Mouse (Mus musculus) frontal cortex, adult (tissue): ENCODE data around the gene Zxdb.
A peak's percentile ranks its signal among the peaks of the same experiment; 100 is the strongest.
"Not testable (repeated sequence)": the region's sequence is repeated elsewhere in the genome, so short reads cannot be mapped to it uniquely, and the experiment has no call there.

Source experiments
- ATAC-seq: cut with Nextera tagmentation; 2 replicates; pipeline ENCODE4 v1.9.2; 2017; ENCODE audit warnings: mild to moderate bottlenecking, moderate library complexity, mixed read lengths; ENCODE audit not compliant: low TSS enrichment

The Zxdb gene

DNA sequence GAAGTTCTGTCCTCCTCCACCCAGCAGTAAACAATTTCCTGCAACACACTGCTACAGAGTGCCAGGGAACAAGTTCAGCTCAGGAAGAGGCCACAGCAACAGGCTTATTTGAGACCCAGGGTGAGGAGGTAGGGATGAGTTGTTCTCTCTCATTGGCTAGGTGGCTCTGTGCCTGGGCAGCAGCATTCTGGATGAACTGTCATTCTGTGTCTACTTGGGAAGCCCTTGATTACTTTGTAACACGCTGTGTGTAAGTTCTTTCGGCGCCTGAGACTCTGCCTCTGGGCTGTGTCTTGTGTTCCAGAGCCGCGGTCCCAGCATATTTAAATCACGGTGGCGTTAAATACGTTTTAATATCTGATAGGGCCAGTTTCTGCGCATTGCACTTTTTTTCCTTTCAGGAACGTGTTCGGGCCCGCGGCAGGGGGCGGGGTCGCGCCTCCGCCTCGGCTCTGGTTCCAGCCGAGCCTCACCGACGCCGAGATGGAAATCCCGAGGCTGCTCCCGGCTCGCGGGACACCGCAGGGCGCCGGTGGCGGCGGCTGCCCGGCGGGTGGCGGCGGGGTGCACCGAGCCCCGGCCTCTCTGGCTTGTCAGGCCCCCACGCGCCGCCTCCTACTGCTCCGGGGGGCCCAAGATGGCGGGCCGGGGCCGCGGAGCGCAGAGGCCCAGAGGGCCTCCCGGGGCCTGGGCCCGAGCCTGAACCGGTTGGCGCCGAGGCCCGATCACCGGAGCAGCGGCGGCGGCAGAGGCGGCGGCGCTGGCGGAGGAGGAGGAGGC, at the start of gene Zxdb:
Gene Zxdb, plus strand, starts transcription at position 378 of the 780 bp plus-strand sequence.
- peak; percentile 71 for ATAC-seq

DNA sequence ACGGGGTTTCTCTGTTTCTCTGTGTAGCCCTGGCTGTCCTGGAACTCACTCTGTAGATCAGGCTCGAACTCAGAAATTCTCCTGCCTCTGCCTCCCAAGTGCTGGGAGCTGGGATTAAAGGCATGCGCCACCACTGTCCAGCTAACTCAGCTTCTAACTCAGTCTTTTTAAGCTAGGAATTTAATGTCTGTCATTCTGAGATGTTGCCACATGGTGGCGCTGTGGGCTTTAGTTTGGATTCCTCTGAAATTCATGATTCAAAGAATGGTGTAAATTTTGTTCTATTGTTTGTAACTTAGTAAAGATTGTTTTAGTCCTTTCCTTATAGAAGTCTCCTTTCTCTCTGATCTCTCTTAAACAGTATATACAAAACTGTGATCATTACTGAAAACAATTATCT, 49.4 kb upstream of the Zxdb start:
- ATAC-seq, result no peak

DNA sequence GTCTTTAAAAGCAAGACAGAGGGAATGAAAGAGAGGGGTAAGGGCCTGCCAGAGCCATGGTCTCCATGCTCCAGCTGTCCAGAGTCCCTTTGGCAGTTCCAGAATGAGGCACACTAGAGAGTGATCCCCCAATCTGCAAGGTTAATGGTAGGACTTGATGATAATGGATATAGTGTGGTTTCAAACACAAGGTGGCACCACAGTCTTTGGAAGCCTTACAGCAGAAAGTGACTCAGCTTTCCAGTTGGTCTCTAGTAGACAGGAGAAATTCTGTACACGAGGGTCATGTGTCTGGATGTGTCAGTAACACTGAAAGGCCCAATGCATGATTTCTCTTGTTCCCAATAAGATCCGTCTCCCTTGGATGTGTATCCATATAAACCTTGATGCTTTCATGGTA, 42.8 kb upstream of the Zxdb start:
- ATAC-seq, result not testable (repeated sequence)

DNA sequence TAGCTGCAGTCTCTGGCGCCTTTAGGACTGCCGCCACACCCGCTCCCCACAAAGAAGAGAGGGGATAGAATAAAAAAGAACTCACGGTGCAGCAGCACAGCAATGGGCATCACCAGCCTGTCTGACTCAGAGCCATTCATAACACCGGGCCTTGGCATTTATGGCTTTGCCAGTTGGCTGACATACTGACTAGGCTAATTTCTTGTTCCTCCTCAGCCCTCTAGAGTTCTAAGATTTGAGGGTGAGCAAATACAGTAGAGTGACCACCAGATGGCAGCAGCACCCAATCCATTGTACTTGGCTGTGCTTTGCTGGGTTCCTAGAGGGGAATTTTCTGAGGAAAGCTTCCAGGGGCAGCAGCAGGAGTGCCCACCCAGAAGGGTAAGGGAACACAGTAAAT, 34.8 kb upstream of the Zxdb start:
- ATAC-seq, result peak; percentile 91

DNA sequence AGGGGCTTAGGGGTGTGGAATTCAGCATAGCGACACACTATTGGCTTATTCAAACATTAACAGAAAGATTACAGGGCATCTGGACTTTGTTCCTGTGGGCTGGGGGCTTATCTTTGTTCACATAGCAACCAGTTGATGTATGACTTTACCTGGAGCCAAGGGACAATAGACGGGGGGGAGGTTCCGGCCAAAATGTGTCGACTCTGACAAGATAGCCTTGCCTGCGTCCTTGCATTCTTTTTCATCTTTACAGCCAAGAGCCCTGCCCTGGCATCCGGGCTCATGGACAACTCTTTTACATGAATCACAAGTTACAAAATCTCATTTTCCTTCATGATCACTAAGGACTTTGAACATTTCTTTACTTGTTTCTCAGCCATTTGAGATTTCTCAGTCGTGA, 17.7 kb upstream of the Zxdb start:
- not testable (repeated sequence) for ATAC-seq

DNA sequence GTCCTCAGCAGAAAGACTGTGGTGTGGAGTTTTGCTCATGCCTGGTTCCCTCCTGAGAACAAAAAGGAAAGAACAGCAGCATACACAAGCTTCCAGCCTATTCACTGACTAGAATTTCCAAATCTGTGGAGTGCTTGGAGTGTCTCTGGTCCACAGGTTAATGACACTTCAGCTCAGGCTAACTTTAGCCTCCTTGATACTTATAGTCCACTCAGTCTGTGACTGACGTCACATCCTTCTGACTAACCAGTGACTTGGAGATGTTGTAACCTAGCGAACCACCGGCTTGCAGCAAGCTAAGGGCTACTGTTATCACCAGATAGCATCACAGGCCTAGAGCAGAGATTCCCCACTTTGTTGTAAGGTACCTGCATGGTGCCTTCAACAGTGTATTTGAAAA, 14.6 kb upstream of the Zxdb start:
- not testable (repeated sequence) for ATAC-seq

DNA sequence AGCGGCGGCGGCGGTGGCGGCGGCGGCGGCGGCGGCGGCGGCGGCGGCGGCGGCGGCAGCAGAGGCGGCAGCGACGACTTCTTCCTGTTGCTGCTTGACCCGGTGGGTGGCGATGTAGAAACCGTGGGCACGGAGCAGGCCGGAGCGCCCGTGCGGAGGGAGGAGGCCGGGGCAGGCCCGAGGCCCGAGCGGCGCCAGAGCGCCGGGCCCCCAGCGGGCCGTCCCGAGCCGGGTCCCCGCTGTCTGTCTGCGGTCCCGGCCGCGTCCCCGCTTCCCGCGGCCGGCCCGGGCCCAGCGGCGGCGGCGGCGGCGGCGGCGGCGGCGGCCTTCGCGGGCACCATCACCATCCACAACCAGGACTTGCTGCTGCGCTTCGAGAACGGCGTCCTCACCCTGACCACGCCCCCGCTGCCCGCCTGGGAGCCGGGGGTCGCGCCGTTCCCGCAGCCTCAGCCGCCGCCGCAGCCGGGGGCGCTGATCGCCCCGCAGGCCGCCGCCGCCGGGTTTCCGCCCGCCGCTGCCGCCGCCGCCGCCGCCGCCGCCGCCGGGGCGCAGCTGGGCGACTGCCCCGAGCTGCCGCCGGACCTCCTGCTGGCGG, 702 bp downstream of the Zxdb start:
- peak; percentile 56 for ATAC-seq

DNA sequence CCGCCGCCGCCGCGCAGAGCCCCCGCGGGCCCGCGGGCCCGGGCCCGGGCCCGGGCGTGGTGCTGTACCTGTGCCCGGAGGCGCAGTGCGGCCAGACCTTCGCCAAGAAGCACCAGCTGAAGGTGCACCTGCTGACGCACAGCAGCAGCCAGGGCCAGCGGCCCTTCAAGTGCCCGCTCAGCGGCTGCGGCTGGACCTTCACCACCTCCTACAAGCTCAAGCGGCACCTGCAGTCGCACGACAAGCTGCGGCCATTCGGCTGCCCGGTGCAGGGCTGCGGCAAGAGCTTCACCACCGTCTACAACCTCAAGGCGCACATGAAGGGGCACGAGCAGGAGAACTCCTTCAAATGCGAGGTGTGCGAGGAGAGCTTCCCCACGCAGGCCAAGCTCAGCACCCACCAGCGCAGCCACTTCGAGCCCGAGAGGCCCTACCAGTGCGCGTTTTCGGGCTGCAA, 1.3 kb downstream of the Zxdb start:
- ATAC-seq, result peak; percentile 41

DNA sequence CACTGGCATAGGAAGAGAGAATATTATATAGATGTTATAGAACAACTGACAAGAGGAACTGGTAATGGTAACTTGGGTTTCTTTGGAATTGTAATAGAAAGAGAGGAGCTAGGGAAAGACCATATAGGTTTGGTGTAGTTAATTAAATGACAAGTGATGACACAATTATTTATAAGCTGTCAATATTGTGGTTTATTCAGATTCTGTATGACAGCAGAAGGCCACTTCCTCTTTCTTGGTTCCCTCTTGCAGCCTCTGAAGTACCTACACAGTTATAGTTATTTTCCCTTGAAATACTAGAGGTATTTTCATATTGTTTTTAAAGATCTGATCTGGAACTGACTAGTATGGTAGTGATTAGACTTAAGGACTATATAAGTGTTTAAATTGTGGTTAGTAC, 7.2 kb downstream of the Zxdb start:
- no peak for ATAC-seq

DNA sequence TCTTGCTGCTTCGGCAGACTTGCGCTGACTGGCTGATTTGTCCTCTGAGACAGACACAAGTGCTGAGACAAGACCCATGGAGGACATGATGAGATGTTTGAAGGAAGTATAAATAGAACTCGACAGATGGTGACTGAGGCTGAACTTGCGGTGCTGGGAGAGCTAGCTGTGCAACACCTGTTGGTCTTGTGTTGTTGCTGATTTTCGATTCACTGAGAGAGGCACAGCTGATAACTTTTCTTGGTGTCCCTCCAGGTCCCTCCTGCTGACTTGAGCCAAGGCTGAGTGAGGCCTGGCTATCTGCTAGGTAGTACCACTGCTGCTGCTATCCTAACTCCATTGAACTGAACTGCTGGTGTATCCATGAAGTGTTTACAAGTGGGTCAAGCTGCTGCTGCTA, 29.4 kb downstream of the Zxdb start:
- ATAC-seq, result no peak

DNA sequence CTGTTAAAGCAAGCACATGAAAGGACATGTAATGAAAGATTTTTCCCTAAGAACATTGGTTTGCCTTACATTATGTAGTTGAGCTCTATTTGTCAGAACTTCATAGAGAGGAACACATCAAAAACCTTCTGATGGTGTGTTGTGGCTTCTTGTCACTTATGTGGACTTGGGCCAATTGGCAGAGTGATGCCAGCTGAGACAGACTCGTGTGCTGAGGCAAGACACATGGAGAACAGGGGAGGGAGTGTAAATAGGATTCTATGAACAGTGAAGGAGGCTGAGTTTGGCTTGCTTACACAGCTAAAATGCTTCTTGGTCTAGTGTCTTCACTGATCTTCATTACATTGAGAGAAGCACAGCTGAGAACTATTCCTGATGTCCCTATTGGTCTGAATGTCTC, 35.6 kb downstream of the Zxdb start:
- no peak for ATAC-seq

DNA sequence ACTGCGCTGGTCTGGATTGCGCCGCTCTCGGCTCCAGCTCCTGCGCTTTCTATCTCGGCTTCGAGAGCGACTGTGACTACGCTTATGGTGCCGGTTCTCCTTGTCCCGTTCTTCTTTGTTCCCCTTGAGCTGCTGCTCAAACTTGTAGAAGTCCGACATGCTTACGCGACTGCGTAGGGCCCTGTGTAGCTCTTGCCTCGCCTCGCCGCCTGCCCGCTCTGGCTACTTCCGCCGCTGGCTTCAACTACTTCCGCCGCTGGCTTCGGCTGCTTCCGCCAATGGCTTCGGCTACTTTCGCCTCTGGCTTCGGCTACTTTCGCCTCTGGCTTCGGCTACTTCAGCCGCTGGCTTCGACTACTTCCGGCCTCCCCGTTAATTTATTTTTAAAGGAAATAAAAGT, 49.5 kb downstream of the Zxdb start:
- no peak for ATAC-seq
